Mouse (Mus musculus): ENCODE results near the gene Porcn.

The Porcn gene

GRCm38 (mm10) chrX:8175504-8176385 lies 30.6 kb downstream of the Porcn start, which contains the start of gene Tbc1d25:
TSS of gene Tbc1d25 (minus strand) at chrX:8176181.
- Histone ChIP-seq H3K4me1 (replicated peaks; ENCODE audit: low read depth, low read length) (peaks cover 50% of the 10 kb centered on the region), H3K9me3 (ENCODE audit: low read length) (no peaks in the 10 kb centered on the region), H3K27me3 (ENCODE audit: insufficient read depth, low read length) (no peaks in the 10 kb centered on the region), H3K4me3 (replicated peaks; ENCODE audit: low read length) (peak within 1 kb of the TSS; percentile 87), H3K36me3 (ENCODE audit: insufficient read depth, low read length) (peaks cover 32% of the 10 kb centered on the region)
- TF ChIP-seq POU5F1 (IDR thresholded peaks at IDR 0.05; ENCODE audit: borderline replicate concordance, low read length): no peak
- no peak for TF ChIP-seq NANOG (IDR thresholded peaks at IDR 0.05; ENCODE audit: borderline replicate concordance, low read length)
- no peak for TF ChIP-seq CTCF (conservative IDR thresholded peaks at IDR 0.05; ENCODE audit: low read length)

DNA sequence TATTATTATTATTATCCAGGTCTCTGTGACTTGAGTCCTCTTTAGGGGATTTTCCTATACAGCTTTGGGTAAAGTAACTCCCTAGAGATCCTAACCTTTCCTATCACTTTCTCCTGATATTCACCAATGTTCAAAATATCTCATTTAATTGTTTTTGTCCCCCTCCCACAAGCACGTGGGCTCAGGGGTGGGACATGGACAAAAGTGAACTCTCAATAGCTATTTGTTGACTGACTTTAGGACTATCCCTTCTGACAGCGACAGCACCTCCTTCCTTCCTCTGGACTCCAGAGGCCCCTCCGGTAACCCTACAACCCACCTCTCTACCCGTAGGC lies 31.2 kb downstream of the Porcn start:
- no peak for TF ChIP-seq NANOG (IDR thresholded peaks at IDR 0.05; ENCODE audit: borderline replicate concordance, low read length)
- TF ChIP-seq CTCF (conservative IDR thresholded peaks at IDR 0.05; ENCODE audit: low read length): no peak
- no peak for TF ChIP-seq POU5F1 (IDR thresholded peaks at IDR 0.05; ENCODE audit: borderline replicate concordance, low read length)

DNA sequence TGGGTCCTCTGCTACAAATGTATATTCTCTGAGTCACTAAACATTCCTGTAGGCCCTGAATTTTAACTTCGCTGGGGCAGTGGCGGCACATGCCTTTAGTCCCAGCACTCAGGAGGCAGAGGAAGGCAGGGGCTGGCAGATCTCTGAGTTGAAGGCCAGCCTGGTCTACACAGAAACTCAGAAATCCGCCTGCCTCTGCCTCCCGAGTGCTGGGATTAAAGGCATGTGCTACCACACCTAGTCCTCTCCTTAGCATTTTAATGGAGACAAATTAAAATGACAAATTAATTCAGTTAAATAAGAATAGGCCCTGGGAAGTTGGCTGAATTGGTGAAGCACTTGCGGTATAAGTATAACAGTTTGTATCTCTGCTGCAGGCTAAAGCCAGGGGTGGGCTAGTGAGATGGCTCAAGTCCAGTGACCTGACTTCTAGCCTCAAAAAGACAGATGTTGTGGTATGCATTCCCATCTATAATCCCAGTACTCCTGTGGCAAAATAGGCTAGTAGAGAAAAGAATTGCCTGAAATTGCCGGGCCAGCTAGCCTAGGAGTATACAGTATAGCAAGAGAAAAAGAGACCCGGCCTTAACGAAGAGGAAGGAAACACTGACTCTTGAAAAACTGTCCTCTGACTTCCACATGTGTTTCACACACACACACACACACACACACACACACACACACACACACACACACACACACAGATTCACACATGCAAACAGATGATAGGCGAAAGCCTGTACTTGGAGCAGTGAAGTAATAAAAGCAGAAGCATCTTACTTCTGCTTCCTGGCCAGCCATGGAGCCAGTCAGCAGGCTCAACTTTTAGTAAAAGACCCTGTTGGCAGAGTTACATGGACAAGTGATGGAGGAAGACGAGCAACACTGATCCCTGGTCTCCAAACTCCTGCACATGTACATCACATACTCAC lies 38.3 kb downstream of the Porcn start:
- H3K27me3 ChIP-seq (ENCODE audit: insufficient read depth, low read length): no peaks in the 10 kb centered on the region
- H3K4me3 ChIP-seq (replicated peaks; ENCODE audit: low read length): no peak overlapping the region
- TF ChIP-seq NANOG (IDR thresholded peaks at IDR 0.05; ENCODE audit: borderline replicate concordance, low read length) (0 out of 2 replicates have a peak, but pooled peaks have one; percentile 31), POU5F1 (IDR thresholded peaks at IDR 0.05; ENCODE audit: borderline replicate concordance, low read length) (0 out of 2 replicates have a peak, but pooled peaks have one; percentile 22), CTCF (conservative IDR thresholded peaks at IDR 0.05; ENCODE audit: low read length) (no peak)
- peaks cover 61% of the 10 kb centered on the region for H3K36me3 ChIP-seq (ENCODE audit: insufficient read depth, low read length)
- H3K9me3 ChIP-seq (ENCODE audit: low read length): no peaks in the 10 kb centered on the region
- H3K4me1 ChIP-seq (replicated peaks; ENCODE audit: low read depth, low read length): peaks cover 57% of the 10 kb centered on the region

More for the DNA sequence above, 31.2 kb downstream of the Porcn start:
- Histone ChIP-seq H3K9me3 (ENCODE audit: low read length) (no peaks in the 10 kb centered on the region), H3K4me1 (replicated peaks; ENCODE audit: low read depth, low read length) (peaks cover 53% of the 10 kb centered on the region), H3K36me3 (ENCODE audit: insufficient read depth, low read length) (peaks cover 38% of the 10 kb centered on the region), H3K4me3 (replicated peaks; ENCODE audit: low read length) (peak overlapping the region; percentile 87), H3K27me3 (ENCODE audit: insufficient read depth, low read length) (no peaks in the 10 kb centered on the region)

GRCm38 (mm10) chrX:8164471-8164870 lies 41.9 kb downstream of the Porcn start:
- H3K27me3 ChIP-seq (ENCODE audit: insufficient read depth, low read length): no peaks in the 10 kb centered on the region
- peaks cover 50% of the 10 kb centered on the region for H3K4me1 ChIP-seq (replicated peaks; ENCODE audit: low read depth, low read length)
- H3K4me3 ChIP-seq (replicated peaks; ENCODE audit: low read length): no peak overlapping the region
- TF ChIP-seq POU5F1 (IDR thresholded peaks at IDR 0.05; ENCODE audit: borderline replicate concordance, low read length) (no peak), CTCF (conservative IDR thresholded peaks at IDR 0.05; ENCODE audit: low read length) (no peak), NANOG (IDR thresholded peaks at IDR 0.05; ENCODE audit: borderline replicate concordance, low read length) (no peak)
- no peaks in the 10 kb centered on the region for H3K9me3 ChIP-seq (ENCODE audit: low read length)
- peaks cover 44% of the 10 kb centered on the region for H3K36me3 ChIP-seq (ENCODE audit: insufficient read depth, low read length)

DNA sequence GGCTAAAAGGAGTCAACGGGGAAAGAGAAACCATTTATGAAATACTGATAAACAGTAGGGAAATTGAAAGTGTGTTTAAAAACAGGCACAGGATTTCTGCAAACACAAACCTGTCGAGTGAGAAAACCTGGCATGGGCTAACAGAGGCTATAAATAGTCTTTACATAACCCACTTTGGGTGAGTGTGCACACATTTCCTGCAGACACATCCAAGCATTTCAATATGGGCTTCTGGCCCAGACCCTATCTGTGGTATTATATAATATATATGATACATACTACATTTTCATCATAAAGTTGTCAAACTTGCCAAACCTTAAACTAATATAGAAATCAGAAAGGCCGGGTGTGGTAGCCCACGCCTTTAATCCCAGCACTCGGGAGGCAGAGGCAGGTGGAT lies 43.2 kb downstream of the Porcn start:
- Histone ChIP-seq H3K27me3 (ENCODE audit: insufficient read depth, low read length) (no peaks in the 10 kb centered on the region), H3K36me3 (ENCODE audit: insufficient read depth, low read length) (peaks cover 43% of the 10 kb centered on the region), H3K4me3 (replicated peaks; ENCODE audit: low read length) (no peak overlapping the region), H3K9me3 (ENCODE audit: low read length) (no peaks in the 10 kb centered on the region), H3K4me1 (replicated peaks; ENCODE audit: low read depth, low read length) (peaks cover 38% of the 10 kb centered on the region)
- TF ChIP-seq CTCF (conservative IDR thresholded peaks at IDR 0.05; ENCODE audit: low read length): no peak
- no peak for TF ChIP-seq NANOG (IDR thresholded peaks at IDR 0.05; ENCODE audit: borderline replicate concordance, low read length)
- no peak for TF ChIP-seq POU5F1 (IDR thresholded peaks at IDR 0.05; ENCODE audit: borderline replicate concordance, low read length)

- no peaks in the 10 kb centered on the region for H3K27me3 ChIP-seq (ENCODE audit: insufficient read depth, low read length)
- no peaks in the 10 kb centered on the region for H3K9me3 ChIP-seq (ENCODE audit: low read length)
- H3K4me1 ChIP-seq (replicated peaks; ENCODE audit: low read depth, low read length): peaks cover 25% of the 10 kb centered on the region
- peaks cover 47% of the 10 kb centered on the region for H3K36me3 ChIP-seq (ENCODE audit: insufficient read depth, low read length)
- TF ChIP-seq NANOG (IDR thresholded peaks at IDR 0.05; ENCODE audit: borderline replicate concordance, low read length) (no peak), POU5F1 (IDR thresholded peaks at IDR 0.05; ENCODE audit: borderline replicate concordance, low read length) (no peak), CTCF (conservative IDR thresholded peaks at IDR 0.05; ENCODE audit: low read length) (no peak)
- peak within 1 kb of the TSS; percentile 88 for H3K4me3 ChIP-seq (replicated peaks; ENCODE audit: low read length)
Observed at GRCm38 (mm10) chrX:8145153-8145991, 61.0 kb downstream of the Porcn start, which contains the start of gene Rbm3. TSS of gene Rbm3 (minus strand) at chrX:8145880.

Data from E14TG2a.4 (cell line).